Mouse (Mus musculus): ENCODE measurements around the gene Mpp3. TPM values are rescaled to one million over a fixed set of nuclear protein-coding genes. Genes with fewer than 3 reads are reported as not detected.

Mpp3 gene
- 7.2 and 9.0 TPM in 2 replicates for polyA plus RNA-seq (2015; fragmentation: Nextera tagmentation; extraction: Ambion mirVana)

- peak within 1 kb of the TSS; percentile 93 for H3K4me2 ChIP-seq
- no peaks in the 10 kb centered on the region for H3K36me3 ChIP-seq
- peak within 1 kb of the TSS; percentile 81 for H3K27ac ChIP-seq
- H3K9me3 ChIP-seq = no peaks in the 10 kb centered on the region
- WGBS = 71% methylated on average over 6 of the region's 6 CpGs
- H3K4me1 ChIP-seq = peaks cover 17% of the 10 kb centered on the region
- H3K27me3 ChIP-seq (replicated peaks) = no peaks in the 10 kb centered on the region
- no peak for ATAC-seq (ENCODE audit: insufficient read depth, low FRiP score, low read depth)
- H3K4me3 ChIP-seq (replicated peaks) = peak within 1 kb of the TSS; percentile 68
- no peak within 1 kb of the TSS for H3K9ac ChIP-seq
These were observed at the start of gene Mpp3 for GRCm38 (mm10) chr11:102028087-102028816. Gene Mpp3 (minus strand): TSS chr11:102028461.

GRCm38 (mm10) chr11:102073722-102074121, 45.5 kb upstream of the Mpp3 start:
- Histone ChIP-seq H3K9ac (no peak overlapping the region), H3K27ac (no peak overlapping the region), H3K9me3 (no peaks in the 10 kb centered on the region), H3K4me3 (replicated peaks) (no peak overlapping the region), H3K36me3 (peaks cover 5% of the 10 kb centered on the region; the same call in 1 of the 2 replicates), H3K4me1 (peaks cover 8% of the 10 kb centered on the region; the same call in 1 of the 2 replicates), H3K27me3 (replicated peaks) (no peaks in the 10 kb centered on the region), H3K4me2 (no peak overlapping the region)
- ATAC-seq (ENCODE audit: insufficient read depth, low FRiP score, low read depth) = no peak
- 79% methylated on average over 14 of the region's 14 CpGs for WGBS

GRCm38 (mm10) chr11:102072729-102073128, 44.5 kb upstream of the Mpp3 start:
- ATAC-seq (ENCODE audit: insufficient read depth, low FRiP score, low read depth) = no peak
- WGBS = 58% methylated on average over 5 of the region's 5 CpGs
- Histone ChIP-seq H3K27ac (no peak overlapping the region), H3K27me3 (replicated peaks) (no peaks in the 10 kb centered on the region), H3K9me3 (no peaks in the 10 kb centered on the region), H3K4me2 (no peak overlapping the region), H3K4me1 (peaks cover 8% of the 10 kb centered on the region; the same call in 1 of the 2 replicates), H3K36me3 (no peaks in the 10 kb centered on the region), H3K9ac (no peak overlapping the region), H3K4me3 (replicated peaks) (no peak overlapping the region)

- Histone ChIP-seq H3K9ac (no peak overlapping the region), H3K4me2 (0 out of 2 replicates have a peak overlapping the region, but pooled peaks have one; percentile 21), H3K27me3 (replicated peaks) (no peaks in the 10 kb centered on the region), H3K4me1 (peaks cover 8% of the 10 kb centered on the region; the same call in 1 of the 2 replicates), H3K27ac (no peak overlapping the region), H3K36me3 (no peaks in the 10 kb centered on the region), H3K4me3 (replicated peaks) (no peak overlapping the region), H3K9me3 (no peaks in the 10 kb centered on the region)
- ATAC-seq (ENCODE audit: insufficient read depth, low FRiP score, low read depth) = no peak
- WGBS = 9% methylated on average over 13 of the region's 13 CpGs
These were observed 42.2 kb upstream of the Mpp3 start for GRCm38 (mm10) chr11:102070426-102070825.

GRCm38 (mm10) chr11:102069633-102070032, 41.4 kb upstream of the Mpp3 start:
- WGBS = 68% methylated on average over 11 of the region's 11 CpGs

GRCm38 (mm10) chr11:102068969-102069368, 40.7 kb upstream of the Mpp3 start:
- Histone ChIP-seq H3K36me3 (no peaks in the 10 kb centered on the region), H3K27me3 (replicated peaks) (no peaks in the 10 kb centered on the region), H3K9ac (no peak overlapping the region), H3K4me1 (peaks cover 8% of the 10 kb centered on the region; the same call in 1 of the 2 replicates), H3K27ac (no peak overlapping the region), H3K9me3 (no peaks in the 10 kb centered on the region), H3K4me2 (no peak overlapping the region), H3K4me3 (replicated peaks) (no peak overlapping the region)
- WGBS = 46% methylated on average over 2 of the region's 2 CpGs
- no peak for ATAC-seq (ENCODE audit: insufficient read depth, low FRiP score, low read depth)

More at GRCm38 (mm10) chr11:102069633-102070032, 41.4 kb upstream of the Mpp3 start:
- no peak overlapping the region for H3K4me3 ChIP-seq (replicated peaks)
- ATAC-seq (ENCODE audit: insufficient read depth, low FRiP score, low read depth) = no peak
- no peaks in the 10 kb centered on the region for H3K36me3 ChIP-seq
- no peak overlapping the region for H3K27ac ChIP-seq
- H3K9me3 ChIP-seq = no peaks in the 10 kb centered on the region
- no peak overlapping the region for H3K4me2 ChIP-seq
- H3K4me1 ChIP-seq = peaks cover 8% of the 10 kb centered on the region; the same call in 1 of the 2 replicates
- no peak overlapping the region for H3K9ac ChIP-seq
- H3K27me3 ChIP-seq (replicated peaks) = no peaks in the 10 kb centered on the region

GRCm38 (mm10) chr11:102063076-102063475, 34.8 kb upstream of the Mpp3 start:
- H3K9me3 ChIP-seq = no peaks in the 10 kb centered on the region
- peaks cover 11% of the 10 kb centered on the region for H3K4me1 ChIP-seq
- no peaks in the 10 kb centered on the region for H3K36me3 ChIP-seq
- no peak for ATAC-seq (ENCODE audit: insufficient read depth, low FRiP score, low read depth)
- H3K4me3 ChIP-seq (replicated peaks) = no peak overlapping the region
- H3K27me3 ChIP-seq (replicated peaks) = 0 out of 2 replicates have a peak, but pooled peaks cover 4% of the 10 kb centered on the region
- no peak overlapping the region for H3K4me2 ChIP-seq
- WGBS = 73% methylated on average over 13 of the region's 13 CpGs
- no peak overlapping the region for H3K27ac ChIP-seq
- no peak overlapping the region for H3K9ac ChIP-seq

GRCm38 (mm10) chr11:102061941-102062473, 33.7 kb upstream of the Mpp3 start:
- Histone ChIP-seq H3K27me3 (replicated peaks) (0 out of 2 replicates have a peak, but pooled peaks cover 4% of the 10 kb centered on the region), H3K27ac (no peak overlapping the region), H3K4me3 (replicated peaks) (no peak overlapping the region), H3K4me1 (peaks cover 11% of the 10 kb centered on the region), H3K9ac (no peak overlapping the region), H3K36me3 (no peaks in the 10 kb centered on the region), H3K4me2 (peak overlapping the region; percentile 91; the same call in 1 of the 2 replicates), H3K9me3 (no peaks in the 10 kb centered on the region)
- no peak for ATAC-seq (ENCODE audit: insufficient read depth, low FRiP score, low read depth)
- WGBS = 27% methylated on average over 16 of the region's 16 CpGs

- WGBS = 4% methylated on average over 23 of the region's 23 CpGs
- ATAC-seq (ENCODE audit: insufficient read depth, low FRiP score, low read depth) = peak; percentile 56
- Histone ChIP-seq H3K9ac (0 out of 2 replicates have a peak overlapping the region, but pooled peaks have one; percentile 13), H3K4me1 (peaks cover 11% of the 10 kb centered on the region), H3K36me3 (no peaks in the 10 kb centered on the region), H3K9me3 (no peaks in the 10 kb centered on the region), H3K27me3 (replicated peaks) (0 out of 2 replicates have a peak, but pooled peaks cover 4% of the 10 kb centered on the region), H3K4me3 (replicated peaks) (peak overlapping the region; percentile 41), H3K27ac (no peak overlapping the region), H3K4me2 (peak overlapping the region; percentile 91)
These were observed 33.1 kb upstream of the Mpp3 start for GRCm38 (mm10) chr11:102061236-102061940.

- Histone ChIP-seq H3K27me3 (replicated peaks) (no peaks in the 10 kb centered on the region), H3K4me1 (0 out of 2 replicates have a peak, but pooled peaks cover 2% of the 10 kb centered on the region), H3K36me3 (no peaks in the 10 kb centered on the region), H3K4me2 (no peak overlapping the region), H3K27ac (no peak overlapping the region), H3K9ac (no peak overlapping the region), H3K9me3 (no peaks in the 10 kb centered on the region), H3K4me3 (replicated peaks) (no peak overlapping the region)
- WGBS = 21% methylated on average over 9 of the region's 9 CpGs
- no peak for ATAC-seq (ENCODE audit: insufficient read depth, low FRiP score, low read depth)
These were observed 25.6 kb upstream of the Mpp3 start for GRCm38 (mm10) chr11:102053847-102054246.

- no peaks in the 10 kb centered on the region for H3K36me3 ChIP-seq
- 63% methylated on average over 7 of the region's 7 CpGs for WGBS
These were observed 24.9 kb upstream of the Mpp3 start for GRCm38 (mm10) chr11:102053183-102053582.

More at GRCm38 (mm10) chr11:102053183-102053582, 24.9 kb upstream of the Mpp3 start:
- no peak overlapping the region for H3K9ac ChIP-seq
- no peaks in the 10 kb centered on the region for H3K9me3 ChIP-seq
- no peak overlapping the region for H3K4me3 ChIP-seq (replicated peaks)
- H3K27me3 ChIP-seq (replicated peaks) = no peaks in the 10 kb centered on the region
- no peak overlapping the region for H3K27ac ChIP-seq
- no peak overlapping the region for H3K4me2 ChIP-seq
- ATAC-seq (ENCODE audit: insufficient read depth, low FRiP score, low read depth) = no peak
- 0 out of 2 replicates have a peak, but pooled peaks cover 2% of the 10 kb centered on the region for H3K4me1 ChIP-seq

Measured in stomach, embryonic 15.5 days (tissue).